In the genomic region with DNA sequence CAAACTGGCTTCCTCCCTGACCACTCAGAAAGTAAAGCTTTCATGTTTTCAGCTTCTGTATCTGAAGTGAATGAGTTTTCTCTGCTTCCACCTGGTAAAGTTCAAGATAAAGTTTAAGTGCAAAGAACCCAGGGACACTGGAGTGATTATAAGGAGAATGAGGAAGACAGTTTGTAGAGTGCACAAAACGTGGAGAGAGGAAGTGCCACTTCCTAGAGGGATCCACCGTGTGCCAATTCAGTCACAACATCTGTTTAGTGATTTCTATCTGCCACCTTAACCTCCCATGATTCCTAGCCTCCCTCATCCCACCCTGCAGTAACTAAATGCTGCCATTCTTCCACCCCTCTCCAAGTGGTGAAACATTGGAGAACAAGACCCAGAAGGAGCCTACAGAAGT, we compare ENCODE assay signal across 24 mouse cellular contexts. TPM values are rescaled to one million over a fixed set of nuclear protein-coding genes. Genes with fewer than 3 reads are reported as not detected.
"Had no signal": no experiment of that assay in that cellular context is flagged by ENCODE, and none has a peak within 500 bp of the region (broad histone marks: within the 10 kb centered on the region; RNA-seq: fewer than 3 reads in every experiment).

No protein-coding gene starts in this region.

- H3K4me2 ChIP-seq: liver, embryonic 15.5 days; lung, embryonic 15.5 days; midbrain, embryonic 11.5 days; midbrain, embryonic 13.5 days; midbrain, embryonic 15.5 days; neural tube, embryonic 13.5 days; neural tube, embryonic 15.5 days; stomach, embryonic 15.5 days had no signal

- ATAC-seq: liver, postnatal 0 days; lung, postnatal 0 days; midbrain, embryonic 13.5 days; midbrain, embryonic 15.5 days had no signal

- H3K4me3 ChIP-seq: liver, embryonic 15.5 days; lung, embryonic 15.5 days; megakaryocyte, embryonic 14.5 days; midbrain, embryonic 13.5 days; midbrain, embryonic 15.5 days; myocyte; neural tube, embryonic 13.5 days; neural tube, embryonic 15.5 days; stomach, embryonic 15.5 days had no signal

- H3K27me3 ChIP-seq: liver, embryonic 15.5 days; lung, embryonic 15.5 days; megakaryocyte, embryonic 14.5 days; midbrain, embryonic 13.5 days; midbrain, embryonic 15.5 days; neural tube, embryonic 13.5 days; neural tube, embryonic 15.5 days; stomach, embryonic 15.5 days had no signal

- H3K36me3 ChIP-seq: liver, embryonic 15.5 days; lung, embryonic 15.5 days; midbrain, embryonic 13.5 days; midbrain, embryonic 15.5 days; neural tube, embryonic 13.5 days; neural tube, embryonic 15.5 days; stomach, embryonic 15.5 days had no signal

- H3K27ac ChIP-seq: liver, embryonic 15.5 days; lung, embryonic 15.5 days; macrophage; midbrain, embryonic 13.5 days; midbrain, embryonic 15.5 days; neural tube, embryonic 13.5 days; neural tube, embryonic 15.5 days; stomach, embryonic 15.5 days; stomach, postnatal 0 days had no signal

- H3K9ac ChIP-seq: liver, embryonic 15.5 days; liver, postnatal 0 days; lung, embryonic 15.5 days; midbrain, embryonic 13.5 days; midbrain, embryonic 15.5 days; neural tube, embryonic 13.5 days; neural tube, embryonic 15.5 days; stomach, embryonic 15.5 days had no signal

- DNase-seq: liver, postnatal 0 days; lung, adult 2 months; lung, postnatal 14 days; lung, postnatal 36 days; right cerebral cortex, postnatal 14 days; thymus, adult 2 months; thymus, postnatal 25 days; thymus, postnatal 4 days had no signal

- H3K4me1 ChIP-seq: liver, embryonic 15.5 days; lung, embryonic 15.5 days; megakaryocyte, embryonic 14.5 days; midbrain, embryonic 13.5 days; midbrain, embryonic 15.5 days; neural tube, embryonic 13.5 days; neural tube, embryonic 15.5 days; stomach, embryonic 15.5 days had no signal

- H3K9me3 ChIP-seq: liver, embryonic 15.5 days; lung, embryonic 15.5 days; midbrain, embryonic 13.5 days; midbrain, embryonic 15.5 days; neural tube, embryonic 13.5 days; neural tube, embryonic 15.5 days; stomach, embryonic 15.5 days had no signal

RNA-seq across cellular contexts. Expression of a gene that starts 0.8 kb away (rescaled TPM):
- polyA plus RNA-seq: liver, embryonic 15.5 days; liver, postnatal 0 days; macrophage; midbrain, embryonic 11.5 days; midbrain, embryonic 13.5 days; midbrain, embryonic 15.5 days; myocyte; neural tube, embryonic 11.5 days; neural tube, embryonic 13.5 days; neural tube, embryonic 15.5 days; spleen, adult 2 months; testis, adult 2 months; thymus, adult 2 months had no signal
